Mouse (Mus musculus) olfactory bulb, adult 2 months (tissue): ENCODE measurements around the gene Zmiz2. TPM values are rescaled to one million over a fixed set of nuclear protein-coding genes. Genes with fewer than 3 reads are reported as not detected.

Experiments
- H3K27ac ChIP-seq: fragments of 200-500 bp; 2 replicates; pipeline ENCODE4 v1.5.1; 2012; ENCODE audit warnings: low read depth, low read length; ENCODE audit not compliant: insufficient read depth
- H3K4me1 ChIP-seq: fragments of 200-500 bp; 2 replicates; pipeline ENCODE4 v1.6.1; 2012; ENCODE audit warnings: low read length; ENCODE audit not compliant: control insufficient read depth, insufficient read depth
- H3K4me3 ChIP-seq: fragments of 200-500 bp; 2 replicates; pipeline ENCODE4 v1.5.1; 2012; ENCODE audit warnings: mild to moderate bottlenecking, low read depth, low read length, moderate library complexity; ENCODE audit not compliant: insufficient read depth
- CTCF ChIP-seq: fragments of 200-500 bp; IDR thresholded peaks from 2 replicates; pipeline ENCODE4 v1.5.1; 2012; ENCODE audit warnings: low read depth, mild to moderate bottlenecking, low read length, moderate library complexity; ENCODE audit not compliant: insufficient read depth
- POLR2A ChIP-seq: fragments of 200-500 bp; IDR thresholded peaks from 2 replicates; pipeline ENCODE4 v1.6.1; 2012; ENCODE audit warnings: mild to moderate bottlenecking, low read depth, low read length, moderate library complexity; ENCODE audit not compliant: insufficient read depth
- WGBS: fragments of 180-500 bp; shearing (Covaris S2); methylation state at CpG from one replicate; pipeline ENCODE4 v1.1.7; 2018; 5-methylcytosine and 5-hydroxymethylcytosine counted together
- polyA plus RNA-seq: library from polyadenylated mRNA; stranded (reverse); fragments of >200 nt; gene quantifications from 2 replicates; pipeline ENCODE4 v1.2.4, GENCODE M21; 2012; ENCODE audit warnings: low replicate concordance; ENCODE audit not compliant: missing spikeins, insufficient read depth, insufficient read length

Gene Zmiz2
- polyA plus RNA-seq, 1 experiment = not detected

GRCm38 (mm10) chr11:6392857-6393256 lies 4.0 kb downstream of the Zmiz2 start:
- Histone ChIP-seq H3K4me1 (peaks cover 45% of the 10 kb centered on the region), H3K27ac (no peak overlapping the region), H3K4me3 (no peak overlapping the region)
- 88% methylated on average over 6 of the region's 6 CpGs for WGBS
- TF ChIP-seq CTCF (no peak), POLR2A (no peak)

- Histone ChIP-seq H3K4me3 (no peak overlapping the region), H3K27ac (no peak overlapping the region; the same call in 1 of the 2 replicates)
- WGBS = 28% methylated on average over 1 of the region's 1 CpGs
Measured at GRCm38 (mm10) chr11:6393866-6394265, 5.0 kb downstream of the Zmiz2 start.

GRCm38 (mm10) chr11:6395565-6395964 lies 6.7 kb downstream of the Zmiz2 start:
- WGBS = 75% methylated on average over 5 of the region's 5 CpGs
- Histone ChIP-seq H3K4me1 (peaks cover 37% of the 10 kb centered on the region), H3K4me3 (no peak overlapping the region), H3K27ac (no peak overlapping the region)
- TF ChIP-seq CTCF = no peak
- no peak for TF ChIP-seq POLR2A

More at GRCm38 (mm10) chr11:6393866-6394265, 5.0 kb downstream of the Zmiz2 start:
- no peak for TF ChIP-seq POLR2A
- H3K4me1 ChIP-seq = peaks cover 41% of the 10 kb centered on the region

- 72% methylated on average over 10 of the region's 10 CpGs for whole genome bisulfite sequencing
- TF ChIP-seq POLR2A (no peak), CTCF (no peak)
- Histone ChIP-seq H3K4me3 (no peak overlapping the region), H3K4me1 (peaks cover 28% of the 10 kb centered on the region), H3K27ac (no peak overlapping the region)
Measured at GRCm38 (mm10) chr11:6398141-6398540, 9.3 kb downstream of the Zmiz2 start.

GRCm38 (mm10) chr11:6402515-6403510 lies 13.9 kb downstream of the Zmiz2 start:
- H3K4me3 ChIP-seq = no peak overlapping the region
- H3K27ac ChIP-seq = no peak overlapping the region
- 84% methylated on average over 19 of the region's 19 CpGs for WGBS
- TF ChIP-seq CTCF (peak; percentile 41; the same call in 1 of the 2 replicates), POLR2A (no peak)
- peaks cover 44% of the 10 kb centered on the region for H3K4me1 ChIP-seq

- WGBS = 94% methylated on average over 5 of the region's 5 CpGs
- no peak overlapping the region for H3K4me3 ChIP-seq
- TF ChIP-seq CTCF = no peak
- no peak for TF ChIP-seq POLR2A
- H3K27ac ChIP-seq = peak overlapping the region; percentile 82
- peaks cover 44% of the 10 kb centered on the region for H3K4me1 ChIP-seq
Measured at GRCm38 (mm10) chr11:6403830-6404405, 15.0 kb downstream of the Zmiz2 start.

- 55% methylated on average over 9 of the region's 9 CpGs for WGBS
- 0 out of 2 replicates have a peak, but pooled peaks have one; percentile 11 for TF ChIP-seq CTCF
- no peak for TF ChIP-seq POLR2A
- H3K4me1 ChIP-seq = peaks cover 50% of the 10 kb centered on the region
- peak overlapping the region; percentile 82 for H3K27ac ChIP-seq
- no peak overlapping the region for H3K4me3 ChIP-seq
Measured at GRCm38 (mm10) chr11:6404699-6405566, 16.1 kb downstream of the Zmiz2 start.

GRCm38 (mm10) chr11:6405591-6406081 lies 16.8 kb downstream of the Zmiz2 start:
- H3K4me3 ChIP-seq = no peak overlapping the region
- WGBS = 37% methylated on average over 4 of the region's 4 CpGs
- H3K27ac ChIP-seq = peak overlapping the region; percentile 82
- TF ChIP-seq CTCF (no peak), POLR2A (no peak)
- H3K4me1 ChIP-seq = peaks cover 54% of the 10 kb centered on the region
